Mouse (Mus musculus) neural tube, embryonic 12.5 days (tissue): ENCODE results near the gene Cyp2f2. TPM values are rescaled to one million over a fixed set of nuclear protein-coding genes. Genes with fewer than 3 reads are reported as not detected.

Source experiments
- ATAC-seq: fragments of 200-750 bp; cut with Nextera tagmentation; 2 replicates; pipeline ENCODE4 v1.8.0; 2017; ENCODE audit warnings: low read depth, mild to moderate bottlenecking, moderate TSS enrichment, moderate library complexity; ENCODE audit not compliant: low FRiP score
- H3K27ac ChIP-seq: fragments of 300-500 bp; sonication (generic); 2 replicates; pipeline ENCODE4 v1.5.1; 2016
- H3K27me3 ChIP-seq: fragments of 300-500 bp; sonication (generic); replicated peaks from 2 replicates; pipeline ENCODE4 v1.6.1; 2016; ENCODE audit warnings: mild to moderate bottlenecking
- H3K36me3 ChIP-seq: fragments of 300-500 bp; sonication (generic); 2 replicates; pipeline ENCODE4 v1.6.1; 2016; ENCODE audit warnings: mild to moderate bottlenecking
- H3K4me1 ChIP-seq: fragments of 300-500 bp; sonication (generic); 2 replicates; pipeline ENCODE4 v1.6.1; 2016
- H3K4me2 ChIP-seq: fragments of 300-500 bp; sonication (generic); replicated peaks from 2 replicates; pipeline ENCODE4 v1.6.1; 2016; ENCODE audit warnings: mild to moderate bottlenecking
- H3K4me3 ChIP-seq: fragments of 300-500 bp; sonication (generic); 2 replicates; pipeline ENCODE4 v1.5.1; 2016
- H3K9ac ChIP-seq: fragments of 300-500 bp; sonication (generic); 2 replicates; pipeline ENCODE4 v1.6.1; 2016; ENCODE audit warnings: mild to moderate bottlenecking
- H3K9me3 ChIP-seq: fragments of 300-500 bp; sonication (generic); 2 replicates; pipeline ENCODE4 v1.6.1; 2016; ENCODE audit warnings: mild to moderate bottlenecking
- WGBS: fragments of 180-500 bp; shearing (Covaris S2); methylation state at CpG from one replicate; pipeline ENCODE4 v1.1.7; 2016; 5-methylcytosine and 5-hydroxymethylcytosine counted together
- polyA plus RNA-seq: library from polyadenylated mRNA; unstranded; fragments of >200 nt; fragmentation: Nextera tagmentation; extraction: Ambion mirVana; gene quantifications from 2 replicates; pipeline ENCODE4 v1.2.1, GENCODE M21; 2016

Cyp2f2 gene
- not detected in 2 replicates for polyA plus RNA-seq

DNA sequence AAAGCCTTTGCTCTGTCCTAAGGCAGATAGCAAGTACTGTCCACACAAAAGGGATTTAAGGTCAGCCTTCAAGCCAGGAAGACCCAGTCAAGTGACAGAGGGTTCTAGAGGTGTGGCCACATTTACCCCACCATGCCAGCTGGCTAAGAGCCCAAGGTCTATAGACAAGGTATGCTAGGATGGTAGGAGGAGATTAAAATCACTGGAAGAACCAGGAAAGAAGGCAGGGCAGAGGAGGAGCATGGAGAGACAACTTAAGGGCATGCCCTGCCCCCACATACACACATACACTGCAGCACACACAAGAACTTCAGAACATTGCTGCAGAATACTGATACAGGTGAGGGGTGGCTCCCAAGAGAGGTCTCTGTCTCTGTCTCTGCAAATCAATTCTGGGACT lies at the start of gene Cyp2f2:
Cyp2f2 (plus strand) TSS at position 234 of the 400 bp plus-strand sequence.
- ATAC-seq, result no peak
- Histone ChIP-seq H3K9ac (no peak within 1 kb of the TSS), H3K9me3 (no peaks in the 10 kb centered on the region; the same call in 1 of the 2 replicates), H3K36me3 (no peaks in the 10 kb centered on the region), H3K27me3 (no peaks in the 10 kb centered on the region), H3K27ac (no peak within 1 kb of the TSS), H3K4me3 (no peak within 1 kb of the TSS), H3K4me1 (no peaks in the 10 kb centered on the region), H3K4me2 (no peak within 1 kb of the TSS)

DNA sequence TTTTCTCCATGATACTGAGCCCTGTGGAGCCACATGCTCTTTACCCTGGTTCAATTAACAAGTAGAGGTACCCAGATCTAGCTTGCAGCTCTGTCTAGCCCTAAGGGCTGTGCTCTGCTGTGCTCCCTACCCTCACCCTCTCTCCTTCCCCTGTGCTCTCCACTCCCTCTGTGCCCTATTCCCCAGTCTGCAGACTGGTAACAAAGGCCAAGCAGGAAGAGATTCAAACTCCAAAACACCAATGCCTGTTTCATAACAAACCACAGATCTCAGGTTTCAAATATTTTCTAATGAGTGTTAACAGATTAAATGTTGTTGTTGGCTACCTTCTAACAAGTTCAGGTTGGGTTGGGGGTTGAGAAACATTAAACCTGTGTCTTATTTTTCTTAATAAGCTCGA lies 41.1 kb upstream of the Cyp2f2 start:
- Histone ChIP-seq H3K4me1 (no peaks in the 10 kb centered on the region), H3K36me3 (no peaks in the 10 kb centered on the region), H3K4me3 (no peak overlapping the region), H3K27me3 (no peaks in the 10 kb centered on the region), H3K9me3 (no peaks in the 10 kb centered on the region; the same call in 1 of the 2 replicates), H3K27ac (no peak overlapping the region), H3K9ac (no peak overlapping the region), H3K4me2 (no peak overlapping the region)
- ATAC-seq, result no peak
- 73% methylated on average over 1 of the region's 1 CpGs for WGBS

DNA sequence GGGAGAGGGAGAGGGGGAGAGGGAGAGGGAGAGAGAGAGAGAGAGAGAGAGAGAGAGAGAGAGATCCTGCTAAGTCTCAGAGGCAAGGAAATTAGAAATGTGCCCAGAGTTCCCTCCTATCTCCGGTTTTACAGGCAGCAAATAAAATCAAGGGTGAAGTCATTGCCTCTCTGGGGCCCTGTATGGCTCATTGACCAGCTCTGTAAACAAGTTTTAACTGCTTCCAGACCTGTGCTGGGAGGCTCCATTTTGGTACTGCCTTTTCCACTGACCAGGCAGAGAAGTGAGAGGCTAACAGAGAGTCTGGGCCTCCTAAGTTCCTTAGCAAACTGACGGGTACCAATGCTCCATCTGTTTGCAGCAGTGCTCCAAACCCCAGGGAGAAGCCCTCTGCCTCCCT lies 38.1 kb upstream of the Cyp2f2 start:
- Histone ChIP-seq H3K9me3 (no peaks in the 10 kb centered on the region; the same call in 1 of the 2 replicates), H3K36me3 (no peaks in the 10 kb centered on the region), H3K4me3 (no peak overlapping the region), H3K27me3 (no peaks in the 10 kb centered on the region), H3K4me2 (no peak overlapping the region), H3K9ac (no peak overlapping the region), H3K27ac (no peak overlapping the region), H3K4me1 (no peaks in the 10 kb centered on the region)
- no peak for ATAC-seq
- 65% methylated on average over 2 of the region's 2 CpGs for WGBS

DNA sequence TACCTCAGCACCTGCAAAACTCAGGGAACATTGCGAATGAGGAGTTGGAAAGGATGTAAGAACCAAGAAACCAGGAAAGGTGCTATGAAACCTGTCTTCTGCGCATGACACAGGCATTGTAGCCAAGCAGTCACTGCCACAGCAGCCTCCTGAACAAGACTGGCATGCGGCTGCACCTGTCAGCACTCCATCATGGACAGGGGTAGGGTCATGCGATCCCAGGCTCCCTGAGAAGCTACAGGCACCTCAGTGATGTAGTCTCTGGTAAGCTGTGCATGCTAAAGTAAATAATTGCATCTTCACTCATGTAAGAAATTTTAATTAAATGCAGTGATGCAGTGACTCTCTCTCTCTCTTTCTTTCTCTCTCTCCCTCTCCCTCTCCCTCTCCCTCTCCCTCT lies 28.7 kb upstream of the Cyp2f2 start:
- Histone ChIP-seq H3K4me2 (no peak overlapping the region), H3K9me3 (no peaks in the 10 kb centered on the region; the same call in 1 of the 2 replicates), H3K27ac (no peak overlapping the region), H3K36me3 (no peaks in the 10 kb centered on the region), H3K4me1 (no peaks in the 10 kb centered on the region), H3K4me3 (no peak overlapping the region), H3K27me3 (no peaks in the 10 kb centered on the region), H3K9ac (no peak overlapping the region)
- ATAC-seq, result no peak
- 84% methylated on average over 4 of the region's 4 CpGs for whole genome bisulfite sequencing

DNA sequence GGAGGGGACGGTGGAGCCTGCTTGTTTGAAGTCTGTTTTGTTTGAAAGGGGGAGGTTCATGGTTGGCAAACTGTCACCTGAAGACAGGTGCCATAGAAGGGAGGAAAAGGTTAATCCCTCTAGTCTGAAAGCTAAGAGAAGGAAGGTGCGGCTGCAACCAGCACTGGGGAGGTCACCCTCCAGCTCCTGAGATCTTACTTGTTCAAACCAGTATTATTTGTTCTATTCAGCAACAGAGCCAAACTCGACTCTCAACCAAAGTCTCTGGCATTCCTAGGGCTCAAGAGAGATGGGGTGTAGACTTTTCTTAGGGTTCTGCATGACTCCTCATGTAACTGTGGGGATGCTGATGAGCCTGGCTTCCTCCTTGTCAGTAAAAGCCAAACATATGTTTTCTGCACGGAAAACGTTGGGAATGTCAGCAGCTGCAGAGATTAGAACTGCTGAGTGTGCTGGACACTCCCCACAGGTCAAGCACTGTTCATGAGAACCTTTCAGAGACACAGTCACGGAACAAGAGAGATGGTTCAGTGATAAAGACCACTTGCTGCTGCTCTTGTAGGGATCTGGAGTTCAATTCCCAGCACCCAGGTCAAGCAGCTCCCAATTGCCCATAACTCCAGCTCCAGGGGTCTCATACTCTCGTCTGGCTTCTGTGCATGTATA lies 27.5 kb upstream of the Cyp2f2 start:
- Histone ChIP-seq H3K4me2 (no peak overlapping the region), H3K9me3 (no peaks in the 10 kb centered on the region; the same call in 1 of the 2 replicates), H3K4me1 (no peaks in the 10 kb centered on the region), H3K9ac (no peak overlapping the region), H3K4me3 (no peak overlapping the region), H3K27me3 (no peaks in the 10 kb centered on the region), H3K27ac (no peak overlapping the region), H3K36me3 (no peaks in the 10 kb centered on the region)
- no peak for ATAC-seq
- 72% methylated on average over 7 of the region's 7 CpGs for WGBS

DNA sequence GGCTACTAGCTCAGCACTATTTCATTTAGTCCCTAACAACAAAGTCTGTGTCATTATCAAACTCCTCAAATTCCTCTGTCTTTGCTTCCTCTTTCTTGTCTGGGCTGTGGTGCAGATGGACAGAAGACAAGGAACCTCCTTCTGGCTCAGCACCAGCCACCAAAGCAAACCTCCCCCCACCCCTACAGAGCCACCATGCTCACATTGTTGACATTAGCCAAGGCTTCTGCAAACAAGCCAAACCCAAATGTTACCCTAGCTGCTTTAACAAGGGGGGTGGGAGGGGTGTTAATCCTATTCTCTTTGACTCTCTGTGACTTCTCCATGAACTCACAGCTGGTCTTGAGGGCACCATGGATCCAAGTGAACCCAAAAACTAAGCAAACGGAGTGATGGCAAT lies 26.8 kb upstream of the Cyp2f2 start:
- no peak overlapping the region for H3K4me3 ChIP-seq
- no peaks in the 10 kb centered on the region for H3K27me3 ChIP-seq
- WGBS, result 48% methylated on average over 1 of the region's 1 CpGs
- no peaks in the 10 kb centered on the region for H3K36me3 ChIP-seq
- no peak overlapping the region for H3K27ac ChIP-seq
- H3K4me2 ChIP-seq, result no peak overlapping the region
- H3K9me3 ChIP-seq, result no peaks in the 10 kb centered on the region; the same call in 1 of the 2 replicates
- no peaks in the 10 kb centered on the region for H3K4me1 ChIP-seq
- no peak for ATAC-seq
- no peak overlapping the region for H3K9ac ChIP-seq

DNA sequence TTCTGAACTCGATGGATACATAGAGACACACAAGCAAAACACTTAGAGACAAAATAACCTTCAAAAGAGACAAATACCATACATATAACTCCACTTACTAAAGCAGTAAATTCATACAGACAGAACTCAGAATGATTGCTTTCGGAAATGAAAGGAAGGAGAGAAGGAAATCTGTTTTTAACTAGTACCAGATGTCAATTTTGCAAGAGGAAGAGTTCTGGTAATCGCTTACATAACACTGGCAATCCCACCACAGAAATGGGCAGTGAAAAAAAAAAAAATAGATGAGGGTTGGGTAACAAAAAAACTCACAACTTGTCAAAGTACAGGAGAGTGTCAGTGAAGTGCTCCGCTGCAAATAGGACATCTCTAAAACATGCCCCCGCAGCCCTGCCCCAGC lies 14.8 kb upstream of the Cyp2f2 start:
- no peak for ATAC-seq
- no peak overlapping the region for H3K9ac ChIP-seq
- no peaks in the 10 kb centered on the region for H3K27me3 ChIP-seq
- H3K27ac ChIP-seq, result no peak overlapping the region
- H3K4me2 ChIP-seq, result no peak overlapping the region
- H3K4me1 ChIP-seq, result no peaks in the 10 kb centered on the region
- H3K4me3 ChIP-seq, result no peak overlapping the region
- 79% methylated on average over 5 of the region's 5 CpGs for WGBS
- H3K9me3 ChIP-seq, result 0 out of 2 replicates have a peak, but pooled peaks cover 5% of the 10 kb centered on the region
- H3K36me3 ChIP-seq, result no peaks in the 10 kb centered on the region

DNA sequence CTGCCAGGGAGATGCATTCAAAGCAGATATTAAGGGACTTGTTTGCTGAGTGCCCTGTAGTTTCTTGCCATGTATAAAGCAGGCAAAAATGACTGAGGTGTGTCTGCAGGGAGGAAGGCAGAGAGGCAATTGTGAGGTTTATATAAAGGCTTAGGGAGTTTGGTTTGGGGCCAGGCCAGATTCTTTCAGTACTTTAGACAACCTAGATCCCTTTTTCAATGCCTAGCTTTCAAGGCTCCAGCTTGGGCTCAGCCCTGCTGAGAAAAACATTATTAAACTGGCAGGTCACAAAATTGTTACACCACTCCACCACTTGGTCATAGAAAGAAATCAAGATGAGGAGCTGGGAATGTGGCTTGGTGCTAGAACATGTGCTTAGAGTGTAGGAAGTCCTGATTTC lies 9.4 kb upstream of the Cyp2f2 start:
- Histone ChIP-seq H3K4me3 (no peak overlapping the region), H3K9ac (no peak overlapping the region), H3K36me3 (no peaks in the 10 kb centered on the region), H3K27ac (no peak overlapping the region), H3K4me2 (no peak overlapping the region), H3K4me1 (no peaks in the 10 kb centered on the region), H3K9me3 (no peaks in the 10 kb centered on the region), H3K27me3 (no peaks in the 10 kb centered on the region)
- no peak for ATAC-seq

DNA sequence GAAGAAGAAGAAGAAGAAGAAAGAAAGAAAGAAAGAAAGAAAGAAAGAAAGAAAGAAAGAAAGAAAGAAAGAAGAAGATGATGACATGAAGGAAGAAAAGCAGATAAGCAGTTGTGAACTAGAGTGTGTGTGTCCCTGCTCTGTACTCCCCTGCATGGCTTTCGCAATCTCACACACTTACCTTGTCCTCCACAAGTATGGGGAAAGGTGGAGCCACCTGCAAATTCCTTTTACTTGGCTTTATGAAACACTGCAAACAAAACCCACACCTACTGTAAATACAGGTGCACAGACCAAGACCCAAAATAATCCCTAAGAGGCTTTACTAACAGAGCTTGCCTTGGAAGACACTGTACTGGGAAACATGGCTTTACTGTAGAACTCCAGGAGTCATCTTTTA lies 8.7 kb upstream of the Cyp2f2 start:
- Histone ChIP-seq H3K4me3 (no peak overlapping the region), H3K9ac (no peak overlapping the region), H3K36me3 (no peaks in the 10 kb centered on the region), H3K27ac (no peak overlapping the region), H3K27me3 (no peaks in the 10 kb centered on the region), H3K4me2 (no peak overlapping the region), H3K9me3 (no peaks in the 10 kb centered on the region), H3K4me1 (no peaks in the 10 kb centered on the region)
- 88% methylated on average over 1 of the region's 1 CpGs for WGBS
- ATAC-seq, result no peak

DNA sequence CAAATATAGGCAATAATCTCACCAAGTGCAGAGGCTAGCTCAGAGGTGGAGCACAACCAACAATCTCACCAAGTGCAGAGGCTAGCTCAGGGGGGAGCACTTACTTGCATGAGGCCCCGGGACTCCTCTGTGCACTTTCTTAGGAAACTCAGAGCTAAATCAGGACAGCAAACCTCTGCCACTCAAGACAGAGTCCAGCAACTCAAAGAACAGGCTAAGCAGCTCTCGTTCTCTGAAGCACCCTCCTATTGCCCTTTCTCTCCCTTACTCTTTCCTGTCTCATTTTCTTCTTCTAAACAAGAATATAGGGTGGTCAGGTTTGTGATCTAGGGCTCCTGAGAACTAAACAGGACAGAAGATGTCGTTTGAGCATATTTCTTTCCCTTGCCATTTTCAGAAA lies 7.7 kb upstream of the Cyp2f2 start:
- no peaks in the 10 kb centered on the region for H3K36me3 ChIP-seq
- H3K4me2 ChIP-seq, result no peak overlapping the region
- H3K27ac ChIP-seq, result no peak overlapping the region
- ATAC-seq, result no peak
- no peaks in the 10 kb centered on the region for H3K9me3 ChIP-seq
- H3K9ac ChIP-seq, result no peak overlapping the region
- no peaks in the 10 kb centered on the region for H3K27me3 ChIP-seq
- H3K4me1 ChIP-seq, result no peaks in the 10 kb centered on the region
- 71% methylated on average over 3 of the region's 3 CpGs for WGBS
- no peak overlapping the region for H3K4me3 ChIP-seq

DNA sequence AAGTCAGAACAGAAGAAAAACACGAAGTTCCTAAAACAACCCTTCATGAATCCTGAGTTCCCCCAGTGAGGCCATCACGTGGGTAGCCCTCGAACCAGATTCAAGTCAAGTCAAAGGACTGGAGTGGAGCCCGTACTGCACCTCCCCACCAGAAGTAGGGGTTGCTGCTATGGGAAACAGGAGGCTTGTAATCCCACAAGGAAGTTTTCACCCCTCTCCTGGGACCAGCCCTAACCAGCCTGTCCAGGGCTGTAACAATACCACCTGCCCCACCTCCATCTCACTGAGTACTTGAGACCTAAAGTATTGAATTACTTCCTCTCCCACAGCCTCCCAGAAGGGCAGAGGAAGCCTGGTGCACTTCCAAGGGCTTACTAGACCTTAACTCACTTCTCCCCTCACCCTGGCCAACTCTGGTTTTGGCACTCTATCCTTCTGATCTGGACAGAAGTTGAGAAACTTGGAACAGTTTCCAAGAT lies 1.6 kb upstream of the Cyp2f2 start:
- WGBS, result 76% methylated on average over 4 of the region's 4 CpGs

DNA sequence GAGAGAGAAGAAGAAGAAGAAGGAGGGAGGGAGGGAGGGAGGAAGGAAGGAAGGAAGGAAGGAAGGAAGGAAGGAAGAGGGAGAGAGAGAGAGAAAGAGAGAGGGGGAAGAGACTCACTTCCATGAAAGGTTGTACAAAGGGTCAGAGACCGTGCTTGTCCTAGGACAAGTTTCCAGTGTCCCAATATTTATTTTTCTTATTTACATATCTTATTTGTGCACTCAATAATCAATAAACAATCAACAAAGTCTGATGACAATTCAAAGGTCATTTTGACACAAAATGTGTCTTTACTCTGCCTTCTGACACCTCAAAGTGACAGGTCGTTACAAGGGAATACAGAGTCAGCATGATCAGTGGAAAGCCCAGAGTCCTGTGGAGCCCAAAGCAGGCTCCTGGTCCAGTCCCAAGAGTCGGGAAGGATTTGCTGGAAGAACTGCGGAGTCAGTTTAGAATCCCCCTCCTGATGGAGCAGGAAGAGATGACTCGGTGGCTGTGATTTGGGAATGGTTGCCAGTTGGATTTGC lies 4.7 kb downstream of the Cyp2f2 start:
- Histone ChIP-seq H3K9me3 (no peaks in the 10 kb centered on the region), H3K36me3 (no peaks in the 10 kb centered on the region), H3K4me2 (no peak overlapping the region), H3K4me3 (no peak overlapping the region), H3K9ac (no peak overlapping the region), H3K27ac (no peak overlapping the region), H3K27me3 (no peaks in the 10 kb centered on the region), H3K4me1 (no peaks in the 10 kb centered on the region)
- WGBS, result 81% methylated on average over 5 of the region's 5 CpGs
- no peak for ATAC-seq

More for the DNA sequence above, 1.6 kb upstream of the Cyp2f2 start:
- H3K27ac ChIP-seq, result no peak overlapping the region
- H3K4me1 ChIP-seq, result no peaks in the 10 kb centered on the region
- no peak overlapping the region for H3K9ac ChIP-seq
- no peak overlapping the region for H3K4me2 ChIP-seq
- H3K36me3 ChIP-seq, result no peaks in the 10 kb centered on the region
- no peak overlapping the region for H3K4me3 ChIP-seq
- ATAC-seq, result no peak
- H3K27me3 ChIP-seq, result no peaks in the 10 kb centered on the region
- H3K9me3 ChIP-seq, result no peaks in the 10 kb centered on the region; the same call in 1 of the 2 replicates

DNA sequence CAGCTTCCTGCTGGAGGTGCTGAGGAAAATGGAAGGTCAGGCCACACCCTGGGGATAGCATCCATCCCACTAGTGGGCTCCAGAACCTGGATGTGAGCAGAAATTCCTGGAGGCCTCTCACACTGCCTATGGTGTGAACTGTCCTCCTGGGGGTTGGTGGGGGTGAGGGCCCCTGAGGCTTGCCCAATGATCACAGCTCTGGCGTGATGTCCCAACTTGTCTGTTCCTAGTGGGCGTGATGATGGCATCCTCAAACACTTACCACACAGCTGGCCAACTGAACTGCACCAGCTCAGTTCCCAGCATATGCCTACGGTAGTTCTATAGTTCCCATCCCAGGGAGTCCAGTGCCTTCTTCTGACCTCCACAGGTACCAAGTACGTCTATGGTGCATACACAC lies 5.3 kb downstream of the Cyp2f2 start:
- H3K9me3 ChIP-seq, result no peaks in the 10 kb centered on the region
- no peaks in the 10 kb centered on the region for H3K36me3 ChIP-seq
- no peak overlapping the region for H3K4me3 ChIP-seq
- no peaks in the 10 kb centered on the region for H3K4me1 ChIP-seq
- no peak overlapping the region for H3K4me2 ChIP-seq
- no peaks in the 10 kb centered on the region for H3K27me3 ChIP-seq
- no peak overlapping the region for H3K9ac ChIP-seq
- WGBS, result 80% methylated on average over 4 of the region's 4 CpGs
- H3K27ac ChIP-seq, result no peak overlapping the region
- no peak for ATAC-seq
